Mouse (Mus musculus) neutrophil, adult 59 days (primary cell): ENCODE results near the gene Cdsn. TPM values are rescaled to one million over a fixed set of nuclear protein-coding genes. Genes with fewer than 3 reads are reported as not detected.

Experiments used
- total RNA-seq, 2 experiments: library from RNA; stranded (reverse); gene quantifications; 1 replicate in 1 of 2; 2 replicates in 1 of 2; pipeline ENCODE4 v1.2.4; 2023

Gene Cdsn
- not detected for total RNA-seq

DNA sequence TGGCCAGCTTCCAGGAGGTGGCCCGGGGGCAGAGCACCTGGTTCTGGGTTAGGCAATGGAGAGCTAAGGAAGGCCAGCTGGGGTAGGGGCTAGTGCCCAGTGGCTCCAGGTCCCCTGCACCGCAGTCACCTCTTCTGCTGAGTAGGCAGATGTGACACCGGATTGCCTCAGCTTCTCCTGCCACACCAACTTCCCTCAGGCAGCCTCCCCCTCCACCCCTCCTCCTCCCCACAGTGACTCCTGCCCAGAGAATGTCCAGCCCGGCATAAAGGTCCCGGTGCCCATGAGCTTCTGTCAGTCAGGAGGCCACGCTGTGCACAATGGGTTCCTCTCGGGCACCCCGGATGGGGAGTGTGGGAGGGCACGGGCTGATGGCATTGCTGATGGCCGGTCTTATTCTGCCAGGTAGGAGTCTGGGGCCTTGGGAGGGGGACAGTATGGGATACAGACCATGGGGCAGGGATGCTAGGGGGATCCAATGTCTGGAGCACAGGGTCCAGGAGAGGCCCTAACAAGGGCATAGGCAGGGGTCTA, at the start of gene Cdsn:
Gene Cdsn (plus strand): TSS at position 248 of the 534 bp plus-strand sequence.

DNA sequence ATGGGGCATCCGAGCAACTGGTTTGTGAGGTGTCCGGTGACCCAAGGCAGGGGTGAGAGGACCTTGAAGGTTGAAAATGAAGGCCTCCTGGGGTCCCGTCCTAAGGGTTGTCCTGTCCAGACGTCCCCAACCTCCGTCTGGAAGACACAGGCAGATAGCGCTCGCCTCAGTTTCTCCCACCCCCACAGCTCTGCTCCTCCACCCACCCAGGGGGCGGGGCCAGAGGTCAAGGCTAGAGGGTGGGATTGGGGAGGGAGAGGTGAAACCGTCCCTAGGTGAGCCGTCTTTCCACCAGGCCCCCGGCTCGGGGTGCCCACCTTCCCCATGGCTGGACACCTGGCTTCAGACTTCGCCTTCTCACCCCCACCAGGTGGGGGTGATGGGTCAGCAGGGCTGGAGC, 46.2 kb upstream of the Cdsn start, which contains the start of gene Pou5f1:
Gene Pou5f1 (plus strand): TSS at position 243 of the 400 bp plus-strand sequence.

DNA sequence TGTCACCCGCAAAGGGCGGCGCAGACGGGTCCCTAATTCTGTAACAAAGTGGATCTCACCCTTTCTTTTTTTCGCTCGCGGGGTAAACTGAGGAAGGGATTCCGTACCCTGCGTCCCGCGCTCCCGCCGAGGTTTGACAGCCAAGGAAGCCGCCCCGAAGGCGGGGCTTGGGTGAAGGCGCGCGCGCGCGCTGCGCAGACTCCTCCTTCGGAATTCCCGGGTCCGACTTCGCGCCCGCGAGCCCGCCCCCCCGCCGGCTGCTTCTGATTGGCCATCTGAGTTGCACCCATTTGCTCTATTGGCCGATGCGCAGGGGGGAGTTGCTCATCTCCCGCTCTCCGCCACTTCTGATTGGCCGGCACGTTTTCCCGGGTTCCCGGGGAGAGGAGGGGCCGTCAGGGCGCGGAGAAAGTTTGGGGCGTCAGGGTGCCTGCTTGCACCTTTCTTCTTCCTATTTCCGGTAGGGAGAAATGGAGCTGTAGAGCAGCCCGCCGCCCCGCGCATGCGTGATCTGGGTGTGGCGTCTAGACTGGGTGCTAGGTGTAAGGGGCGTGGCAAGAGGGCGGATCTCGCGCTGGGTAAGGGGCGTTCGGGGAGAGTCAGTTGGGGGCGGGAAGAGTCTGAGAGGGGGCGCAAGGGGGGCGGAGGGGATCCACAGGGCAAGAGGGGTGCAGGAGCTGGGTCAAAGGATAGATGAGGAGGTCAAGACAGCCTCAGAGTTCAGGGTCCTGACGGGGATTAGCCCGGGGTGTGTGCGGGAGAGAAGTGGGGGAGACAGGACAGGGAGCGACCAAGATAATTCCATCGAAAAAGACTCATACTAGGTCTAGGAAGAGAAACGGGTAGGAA, 35.1 kb upstream of the Cdsn start, which contains the start of the genes Tcf19 and Cchcr1:
Gene Tcf19 (minus strand): TSS at position 173 of the 849 bp plus-strand sequence.
Gene Cchcr1 (plus strand): TSS at position 449 of the 849 bp plus-strand sequence.

DNA sequence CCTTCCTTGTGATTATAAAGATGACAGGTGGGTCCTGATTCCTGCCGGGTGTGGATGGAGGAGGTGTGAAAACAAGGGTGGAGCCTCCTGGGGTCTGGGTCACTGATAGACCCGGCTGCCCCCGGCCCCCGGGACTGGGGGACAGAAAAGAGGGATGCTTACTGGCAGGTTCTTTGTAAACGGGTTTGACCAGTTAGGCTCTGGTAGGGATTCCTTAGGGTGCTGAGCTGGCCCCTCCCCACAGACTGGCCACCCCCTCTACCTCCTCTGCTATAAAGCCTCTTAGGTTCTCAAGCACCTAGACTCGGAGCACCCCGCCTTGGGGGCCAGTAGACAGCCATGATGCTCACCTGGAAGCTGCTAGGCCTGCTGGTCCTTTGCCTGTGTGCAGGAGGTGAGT, 19.0 kb upstream of the Cdsn start, which contains the start of gene Psors1c2:
Gene Psors1c2 (plus strand): TSS at position 301 of the 400 bp plus-strand sequence.

DNA sequence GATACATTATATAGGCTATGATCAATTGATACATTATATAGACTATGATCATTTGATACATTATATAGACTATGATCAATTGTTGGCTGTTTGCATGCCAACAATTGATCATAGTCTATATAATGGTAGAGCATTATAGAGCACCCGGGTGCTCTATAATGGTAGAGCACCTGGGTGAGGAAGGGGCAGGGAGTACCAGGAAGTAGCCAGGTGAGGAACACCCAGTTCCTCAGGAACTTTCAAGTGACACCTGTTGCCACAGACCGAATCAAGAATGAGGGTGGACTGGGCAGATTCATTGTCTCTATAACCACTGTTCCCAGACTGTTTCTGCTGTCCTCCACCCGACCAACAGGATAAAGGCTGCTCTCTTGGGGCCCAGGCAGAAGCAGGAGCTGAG, 15.2 kb downstream of the Cdsn start, which contains the start of gene 2300002M23Rik:
Gene 2300002M23Rik (plus strand): TSS at position 301 of the 400 bp plus-strand sequence.

DNA sequence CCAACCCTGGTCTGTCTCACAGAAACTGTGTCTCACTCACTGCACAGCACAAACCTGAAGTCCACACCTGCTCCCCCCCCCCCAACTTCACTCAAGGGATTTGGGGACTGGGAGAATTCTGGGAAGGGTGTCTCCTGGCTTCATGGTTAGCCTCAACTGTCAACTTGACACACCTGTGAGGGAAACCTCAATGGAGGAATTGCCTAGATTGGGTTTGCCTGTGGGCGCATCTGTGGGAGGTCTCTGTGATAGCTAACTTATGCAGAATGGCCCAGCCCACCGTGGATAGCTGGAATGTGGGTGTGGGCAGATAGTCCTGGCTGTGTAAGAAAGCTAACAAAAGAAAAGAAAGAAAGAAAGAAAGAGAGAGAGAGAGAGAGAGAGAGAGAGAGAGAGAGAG, 49.3 kb downstream of the Cdsn start, which contains the start of gene Sfta2:
Gene Sfta2 (plus strand): TSS at position 301 of the 400 bp plus-strand sequence.

Other genes starting within 250 kb of the Cdsn start
- gene H2-Q1, start 231.7 kb upstream of the Cdsn start, total RNA-seq = 1 to 10 TPM; 5.6 to 6.6 TPM
- gene H2-Q2, start 209.9 kb upstream of the Cdsn start, total RNA-seq = 1 to 10 TPM; 6.4 to 7.1 TPM
- gene H2-Q4, start 172.5 kb upstream of the Cdsn start, total RNA-seq = 10 to 100 TPM; 62.2 to 73.9 TPM
- 10 to 100 TPM; 12.6 to 13.8 TPM for gene H2-Q6, start 127.3 kb upstream of the Cdsn start, total RNA-seq
- gene H2-Q7, start 113.0 kb upstream of the Cdsn start, total RNA-seq = 10 to 100 TPM; 10.5 to 17.7 TPM
- gene H2-Q10, start 82.0 kb upstream of the Cdsn start, total RNA-seq = 10 to 100 TPM; 43.6 to 57.4 TPM
- gene Pou5f1, start 46.1 kb upstream of the Cdsn start, total RNA-seq = 1 to 10 TPM; 2.1 TPM
- 10 to 100 TPM; 33.6 to 35.3 TPM for gene Tcf19, start 35.3 kb upstream of the Cdsn start, total RNA-seq
- gene Cchcr1, start 35.0 kb upstream of the Cdsn start, total RNA-seq = 10 to 100 TPM; 13.6 to 15.8 TPM
- not detected for gene Psors1c2, start 18.9 kb upstream of the Cdsn start, total RNA-seq
- gene 2300002M23Rik, start 15.3 kb downstream of the Cdsn start, total RNA-seq = not detected
- not detected for gene Sfta2, start 49.4 kb downstream of the Cdsn start, total RNA-seq
- gene Gm9573, start 74.5 kb downstream of the Cdsn start, total RNA-seq = not detected
- not detected for gene Mucl3, start 91.6 kb downstream of the Cdsn start, total RNA-seq
- gene Vars2, start 115.5 kb downstream of the Cdsn start, total RNA-seq = 10 to 100 TPM in 1 of 2 experiments, 1 to 10 TPM in 1; 7.2 to 11.6 TPM
- 1 to 10 TPM; 6.5 to 9.4 TPM for gene Gtf2h4, start 121.6 kb downstream of the Cdsn start, total RNA-seq
- under 1 TPM; 0.31 to 0.51 TPM for gene Ddr1, start 152.5 kb downstream of the Cdsn start, total RNA-seq